Comparison of ENCODE assay signal across 25 mouse cellular contexts in the genomic region with DNA sequence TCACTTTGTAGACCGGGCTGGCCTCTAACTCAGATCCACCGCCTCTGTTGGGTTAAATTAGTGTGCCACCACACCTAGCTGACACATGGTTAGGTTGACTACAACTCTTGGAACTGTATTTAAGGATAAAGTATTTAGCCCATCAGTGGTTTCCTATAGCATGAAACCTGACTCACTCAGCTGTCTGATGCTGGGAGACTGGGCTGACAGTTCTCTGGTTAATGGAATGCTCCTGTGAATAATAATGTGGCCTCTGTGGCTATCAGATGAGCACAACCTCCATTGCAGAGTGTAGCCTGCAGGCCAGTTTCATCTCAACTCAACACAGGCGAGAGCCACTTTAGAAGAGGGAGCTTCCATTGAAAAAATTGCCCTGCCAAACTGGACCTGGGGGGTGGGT.
"Had no signal": no experiment of that assay in that cellular context is flagged by ENCODE, and none has a peak within 500 bp of the region (broad histone marks: within the 10 kb centered on the region; RNA-seq: fewer than 3 reads in every experiment).

No protein-coding gene starts in this region.

- H3K4me1 ChIP-seq: hindbrain, embryonic 13.5 days; hindbrain, embryonic 15.5 days; limb, embryonic 15.5 days had no signal

- H3K4me3 ChIP-seq: heart, embryonic 10.5 days; heart, embryonic 12.5 days; hindbrain, embryonic 13.5 days; hindbrain, embryonic 15.5 days; kidney, embryonic 15.5 days; limb, embryonic 13.5 days; limb, embryonic 15.5 days; liver, embryonic 12.5 days had no signal

- H3K27me3 ChIP-seq: heart, embryonic 12.5 days; hindbrain, embryonic 13.5 days; hindbrain, embryonic 15.5 days; kidney, embryonic 15.5 days; limb, embryonic 13.5 days; limb, embryonic 15.5 days; liver, embryonic 12.5 days had no signal

- H3K27ac ChIP-seq: heart, embryonic 10.5 days; hindbrain, embryonic 13.5 days; hindbrain, embryonic 15.5 days; hindbrain, postnatal 0 days; kidney, embryonic 15.5 days; kidney, postnatal 0 days; limb, embryonic 13.5 days; limb, embryonic 15.5 days; liver, embryonic 12.5 days; liver, embryonic 14.5 days had no signal

- ATAC-seq: hindbrain, postnatal 0 days; intestine, embryonic 16.5 days; liver, embryonic 12.5 days had no signal

- H3K36me3 ChIP-seq: heart, embryonic 10.5 days; hindbrain, embryonic 13.5 days; hindbrain, embryonic 15.5 days; limb, embryonic 13.5 days; limb, embryonic 15.5 days had no signal

- H3K9me3 ChIP-seq: heart, embryonic 10.5 days; heart, embryonic 12.5 days; hindbrain, embryonic 13.5 days; hindbrain, embryonic 15.5 days; kidney, embryonic 15.5 days; limb, embryonic 13.5 days; limb, embryonic 15.5 days; liver, embryonic 12.5 days had no signal

- DNase-seq: gastrocnemius, postnatal 14 days; gastrocnemius, postnatal 36 days; heart, adult 18-20 months; heart, postnatal 10 days; heart, postnatal 36 days; kidney, adult 11 months; kidney, adult 2 months; kidney, adult 9 months; kidney, postnatal 14 days; kidney, postnatal 36 days; layer of hippocampus, adult 9-11 months; layer of hippocampus, postnatal 36 days; left cerebral cortex, postnatal 4 days had no signal

- H3K9ac ChIP-seq: heart, embryonic 12.5 days; hindbrain, embryonic 13.5 days; hindbrain, embryonic 15.5 days; kidney, embryonic 15.5 days; limb, embryonic 13.5 days; limb, embryonic 15.5 days; liver, embryonic 12.5 days; liver, embryonic 14.5 days had no signal
